Mouse (Mus musculus) lung, postnatal 0 days (tissue): ENCODE results near the gene Kmt2c. TPM values are rescaled to one million over a fixed set of nuclear protein-coding genes. Genes with fewer than 3 reads are reported as not detected.

ENCODE experiments used
- ATAC-seq: fragments of 200-750 bp; cut with Nextera tagmentation; 2 replicates; pipeline ENCODE4 v1.8.0; 2017; ENCODE audit warnings: moderate library complexity
- DNase-seq: peaks from one replicate; pipeline ENCODE4 v3.0.0-alpha.2; 2016; ENCODE audit warnings: low spot score
- H3K27ac ChIP-seq: fragments of 300-500 bp; sonication (generic); 2 replicates; pipeline ENCODE4 v1.5.1; 2014; ENCODE audit warnings: antibody characterized with exemption, mild to moderate bottlenecking, low read length, mixed read lengths
- H3K27me3 ChIP-seq: fragments of 300-500 bp; sonication (generic); replicated peaks from 2 replicates; pipeline ENCODE4 v1.6.1; 2014; ENCODE audit warnings: low read length, mixed read lengths; ENCODE audit not compliant: insufficient read depth
- H3K36me3 ChIP-seq: fragments of 300-500 bp; sonication (generic); 2 replicates; pipeline ENCODE4 v1.6.1; 2014; ENCODE audit warnings: low read length, mixed read lengths; ENCODE audit not compliant: insufficient read depth
- H3K4me1 ChIP-seq: fragments of 300-500 bp; sonication (generic); 2 replicates; pipeline ENCODE4 v1.6.1; 2014; ENCODE audit warnings: antibody characterized with exemption, low read depth, low read length, mixed read lengths; ENCODE audit not compliant: insufficient read depth
- H3K4me2 ChIP-seq: fragments of 300-500 bp; sonication (generic); replicated peaks from 2 replicates; pipeline ENCODE4 v1.6.1; 2014; ENCODE audit warnings: low read depth, mild to moderate bottlenecking, low read length, moderate library complexity, mixed read lengths
- H3K4me3 ChIP-seq: fragments of 300-500 bp; sonication (generic); 2 replicates; pipeline ENCODE4 v1.5.1; 2014; ENCODE audit warnings: low read depth, low read length
- H3K9ac ChIP-seq: fragments of 300-500 bp; sonication (generic); replicated peaks from 2 replicates; pipeline ENCODE4 v1.6.1; 2014; ENCODE audit warnings: low read depth, mild to moderate bottlenecking
- H3K9me3 ChIP-seq: fragments of 300-500 bp; sonication (generic); 2 replicates; pipeline ENCODE4 v1.6.1; 2016; ENCODE audit warnings: low read length, mixed read lengths
- CTCF ChIP-seq: IDR thresholded peaks from 2 replicates; pipeline ENCODE4 v1.5.1; 2016; ENCODE audit warnings: antibody characterized with exemption, mild to moderate bottlenecking
- EP300 ChIP-seq: IDR thresholded peaks from 2 replicates; pipeline ENCODE4 v1.6.1; 2016; ENCODE audit warnings: antibody characterized with exemption, mild to moderate bottlenecking, control low read depth
- WGBS: fragments of 180-500 bp; shearing (Covaris S2); extraction: QIAGEN DNeasy Blood & Tissue Kit; methylation state at CpG from one replicate; pipeline ENCODE4 v1.1.7; 2014; 5-methylcytosine and 5-hydroxymethylcytosine counted together
- polyA plus RNA-seq: library from polyadenylated mRNA; unstranded; fragments of >200 nt; fragmentation: Nextera tagmentation; extraction: Ambion mirVana; gene quantifications from 2 replicates; pipeline ENCODE4 v1.2.1, GENCODE M21; 2015

The Kmt2c gene
- polyA plus RNA-seq, 1 experiment from 2014 or later = 9.5 TPM

DNA sequence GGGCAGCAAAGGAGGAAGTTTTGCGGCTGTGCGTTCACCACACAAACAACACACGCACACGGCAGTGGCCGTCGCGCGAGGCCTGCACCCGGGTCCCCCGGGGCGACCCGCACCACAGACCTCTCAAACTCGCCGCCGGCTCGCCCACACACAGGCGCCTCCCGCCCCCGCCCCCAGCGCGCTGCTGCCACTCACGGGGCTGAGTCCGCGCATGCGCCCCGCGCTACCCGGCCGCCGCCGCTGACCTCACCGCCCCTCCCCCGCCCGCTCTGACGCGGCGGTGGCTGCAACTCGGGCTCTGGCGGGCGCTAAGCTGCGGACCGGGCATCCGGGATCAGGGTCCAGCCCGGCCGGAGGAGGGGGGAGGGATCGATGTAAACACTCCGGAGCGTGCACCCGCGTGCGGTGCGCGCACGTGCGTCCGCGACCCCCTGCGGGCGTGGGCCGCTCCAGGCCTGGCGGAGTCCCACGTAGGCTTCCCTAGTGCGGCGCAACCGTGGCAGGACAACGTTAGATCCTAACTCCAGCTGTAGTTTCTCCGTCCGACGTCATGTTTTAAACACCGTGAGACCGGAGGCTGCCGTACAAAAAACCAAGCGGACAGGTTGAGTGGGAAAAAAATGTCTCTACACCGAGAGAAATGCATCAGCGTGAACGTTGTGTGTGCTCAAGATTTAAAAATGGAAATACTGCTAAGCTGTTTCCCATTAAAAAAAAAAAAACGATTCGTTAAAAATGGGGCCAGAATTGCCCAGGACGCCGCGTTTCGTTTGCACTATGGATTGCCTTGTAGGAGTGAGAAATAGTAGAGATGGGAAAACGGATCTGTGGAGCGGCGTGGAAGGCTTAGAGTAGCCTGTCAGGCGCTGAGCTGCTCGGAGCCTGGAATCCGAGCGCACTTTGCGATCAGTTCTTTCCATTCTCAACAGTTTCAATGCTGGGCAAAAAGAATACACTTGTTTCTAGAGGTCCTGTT lies 1.1 kb upstream of the Kmt2c start:
- peak; percentile 98 for DNase-seq
- TF ChIP-seq EP300 (0 out of 2 replicates have a peak, but pooled peaks have one; percentile 8), CTCF (peak; percentile 30)
- peaks cover 4% of the 10 kb centered on the region; the same call in 1 of the 2 replicates for H3K4me1 ChIP-seq
- H3K4me3 ChIP-seq = peak overlapping the region; percentile 82
- peak overlapping the region; percentile 100 for H3K27ac ChIP-seq
- ATAC-seq = peak; percentile 83
- peak overlapping the region; percentile 95 for H3K9ac ChIP-seq
- H3K36me3 ChIP-seq = no peaks in the 10 kb centered on the region
- WGBS = under 1% methylated on average over 75 of the region's 90 CpGs
- H3K4me2 ChIP-seq = peak overlapping the region; percentile 77
- H3K27me3 ChIP-seq = no peaks in the 10 kb centered on the region
- no peaks in the 10 kb centered on the region for H3K9me3 ChIP-seq

DNA sequence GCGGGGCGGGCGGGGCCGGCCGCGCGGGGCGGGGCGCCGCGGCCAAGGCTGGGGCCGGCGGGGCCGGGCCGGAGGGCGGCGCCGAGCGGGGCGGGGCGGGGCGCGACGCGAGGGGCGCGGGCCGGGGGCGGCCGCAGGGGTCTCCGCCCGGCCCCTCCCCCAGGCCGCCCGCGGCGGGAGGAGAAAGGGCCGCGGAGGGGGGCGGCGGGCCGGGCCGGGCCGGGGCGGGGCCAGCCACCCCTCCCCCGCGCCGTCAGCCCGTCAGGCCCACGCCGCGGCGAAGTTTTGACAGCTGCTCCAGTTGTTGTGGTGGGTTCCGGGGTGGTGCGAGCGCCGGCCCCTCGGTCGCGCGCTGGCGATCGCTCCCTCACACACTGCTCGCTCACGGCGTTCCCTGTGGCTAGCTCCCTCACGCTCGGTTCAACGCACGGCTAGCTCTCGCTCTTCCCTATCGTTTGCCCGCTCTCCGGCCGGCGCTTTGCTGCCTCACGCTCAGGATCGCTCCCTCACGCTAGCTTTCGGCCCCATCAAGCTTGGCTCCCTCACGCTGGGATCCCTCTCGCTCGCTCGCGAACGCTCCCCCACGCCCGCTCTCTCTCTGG lies 339 bp upstream of the Kmt2c start:
- ATAC-seq (peak; percentile 83), DNase-seq (peak; percentile 91)
- peak overlapping the region; percentile 100 for H3K27ac ChIP-seq
- H3K9me3 ChIP-seq = no peaks in the 10 kb centered on the region
- TF ChIP-seq CTCF = no peak
- no peak for TF ChIP-seq EP300
- H3K27me3 ChIP-seq = no peaks in the 10 kb centered on the region
- WGBS = under 1% methylated on average over 22 of the region's 87 CpGs
- peak overlapping the region; percentile 95 for H3K9ac ChIP-seq
- peak overlapping the region; percentile 99 for H3K4me3 ChIP-seq
- no peaks in the 10 kb centered on the region for H3K36me3 ChIP-seq
- H3K4me2 ChIP-seq = peak overlapping the region; percentile 77
- H3K4me1 ChIP-seq = peaks cover 4% of the 10 kb centered on the region; the same call in 1 of the 2 replicates

DNA sequence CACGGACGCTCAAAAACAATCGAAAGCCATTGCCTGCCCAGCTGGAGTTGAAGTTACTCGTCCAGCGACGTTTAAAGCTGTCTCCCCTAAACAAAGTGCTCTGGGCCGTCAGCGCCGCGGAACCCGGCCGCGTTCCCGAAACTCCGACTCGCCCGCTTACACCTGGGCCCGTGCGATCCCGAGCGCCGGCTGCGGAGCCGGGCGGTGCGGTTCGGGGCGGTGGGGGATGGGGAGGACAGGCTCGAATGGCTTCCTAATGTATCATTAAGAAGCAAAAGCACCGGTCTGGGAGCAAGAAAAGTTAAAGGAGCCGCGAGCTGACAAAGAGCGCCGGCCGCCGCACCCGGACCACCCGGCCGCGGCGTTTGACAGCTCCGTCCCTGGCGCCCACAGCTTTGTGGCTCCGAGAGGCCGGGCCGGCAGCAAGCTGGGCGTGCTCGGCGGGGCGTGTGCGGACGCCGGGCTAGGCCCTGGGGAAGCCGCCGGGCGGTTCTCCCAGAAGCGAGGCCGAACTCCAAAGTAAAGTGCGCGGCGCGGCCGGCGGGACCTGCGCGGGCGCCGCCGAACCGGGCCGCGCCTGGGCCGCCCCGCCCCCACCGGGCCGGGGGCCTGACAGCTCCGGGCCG lies 750 bp downstream of the Kmt2c start:
- no peaks in the 10 kb centered on the region for H3K27me3 ChIP-seq
- no peaks in the 10 kb centered on the region for H3K36me3 ChIP-seq
- peak overlapping the region; percentile 100 for H3K27ac ChIP-seq
- no peaks in the 10 kb centered on the region for H3K9me3 ChIP-seq
- 4% methylated on average over 72 of the region's 78 CpGs for WGBS
- H3K9ac ChIP-seq = peak overlapping the region; percentile 95
- H3K4me3 ChIP-seq = peak overlapping the region; percentile 99
- peaks cover 4% of the 10 kb centered on the region; the same call in 1 of the 2 replicates for H3K4me1 ChIP-seq
- H3K4me2 ChIP-seq = peak overlapping the region; percentile 77
- TF ChIP-seq EP300 (no peak), CTCF (no peak)
- DNase-seq (peak; percentile 70), ATAC-seq (peak; percentile 19)

DNA sequence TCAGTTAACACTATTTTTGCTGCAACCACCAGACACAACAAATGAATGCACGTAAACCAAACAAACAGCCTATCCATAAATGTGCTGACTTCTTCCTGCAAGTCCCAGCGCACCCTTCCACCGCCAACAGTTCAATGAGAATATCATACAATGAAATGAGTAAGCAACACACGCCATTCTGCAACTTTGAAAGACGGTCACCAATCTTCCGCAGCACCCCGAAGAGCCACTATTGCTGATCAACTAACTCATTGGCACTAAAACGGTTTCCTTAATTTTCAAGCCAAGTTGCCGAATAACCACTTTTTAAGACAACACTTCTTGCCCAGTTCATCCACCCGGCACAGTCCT lies 1.2 kb downstream of the Kmt2c start:
- no peak for ATAC-seq
- peak overlapping the region; percentile 100 for H3K27ac ChIP-seq
- H3K9ac ChIP-seq = peak overlapping the region; percentile 95
- DNase-seq = peak; percentile 37
- H3K4me1 ChIP-seq = peaks cover 4% of the 10 kb centered on the region; the same call in 1 of the 2 replicates
- peak overlapping the region; percentile 99 for H3K4me3 ChIP-seq
- no peak for TF ChIP-seq CTCF
- no peak for TF ChIP-seq EP300
- WGBS = 0% methylated on average over 10 of the region's 10 CpGs
- no peaks in the 10 kb centered on the region for H3K27me3 ChIP-seq
- no peaks in the 10 kb centered on the region for H3K36me3 ChIP-seq
- H3K4me2 ChIP-seq = peak overlapping the region; percentile 77
- H3K9me3 ChIP-seq = no peaks in the 10 kb centered on the region

DNA sequence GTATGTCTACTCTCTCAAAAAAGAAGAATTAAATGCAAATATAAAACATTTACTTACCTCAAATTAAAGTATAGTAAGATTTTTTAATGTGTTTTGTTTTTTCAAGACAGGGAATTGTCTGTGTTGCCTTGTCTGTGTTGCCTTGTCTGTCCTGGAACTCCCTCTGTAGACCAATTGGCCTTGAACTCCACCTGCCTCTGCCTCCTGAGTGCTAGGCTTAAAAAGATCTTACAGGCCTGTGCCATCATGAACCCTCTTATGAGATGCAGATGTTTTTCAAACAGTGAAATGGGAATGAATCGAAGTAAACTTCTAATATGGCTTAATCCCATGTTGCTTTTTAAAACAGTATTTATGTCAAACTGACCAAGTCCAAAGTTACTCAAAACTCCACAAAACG lies 1.9 kb downstream of the Kmt2c start:
- DNase-seq (no peak), ATAC-seq (no peak)
- Histone ChIP-seq H3K36me3 (no peaks in the 10 kb centered on the region), H3K9ac (0 out of 2 replicates have a peak overlapping the region, but pooled peaks have one; percentile 95), H3K27me3 (no peaks in the 10 kb centered on the region), H3K4me2 (peak overlapping the region; percentile 77), H3K4me1 (peaks cover 4% of the 10 kb centered on the region; the same call in 1 of the 2 replicates), H3K9me3 (no peaks in the 10 kb centered on the region), H3K4me3 (peak overlapping the region; percentile 99), H3K27ac (peak overlapping the region; percentile 20; the same call in 1 of the 2 replicates)
- no peak for TF ChIP-seq CTCF
- no peak for TF ChIP-seq EP300
- WGBS = 46% methylated on average over 2 of the region's 2 CpGs

DNA sequence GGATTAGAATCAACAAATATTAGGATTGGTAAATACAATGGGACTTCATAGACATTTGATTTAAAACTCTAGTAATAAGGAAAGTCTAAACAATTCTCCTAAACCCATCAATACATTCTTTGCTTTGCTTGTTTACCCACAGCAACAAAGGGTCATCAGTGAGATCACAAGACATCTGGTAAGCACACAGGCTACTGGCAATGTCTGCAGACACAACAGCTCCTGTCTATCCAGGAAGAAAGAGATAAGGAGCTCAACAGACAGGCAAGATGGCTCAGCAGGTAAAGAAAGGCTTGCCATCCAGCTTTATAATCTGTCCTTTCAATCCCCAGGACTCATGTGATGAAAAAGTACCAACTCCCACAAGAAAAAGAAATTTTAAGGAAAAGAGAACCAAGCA lies 19.7 kb downstream of the Kmt2c start:
- Histone ChIP-seq H3K4me1 (no peaks in the 10 kb centered on the region), H3K36me3 (no peaks in the 10 kb centered on the region), H3K9me3 (no peaks in the 10 kb centered on the region), H3K4me3 (no peak overlapping the region), H3K9ac (no peak overlapping the region), H3K4me2 (no peak overlapping the region), H3K27ac (no peak overlapping the region), H3K27me3 (no peaks in the 10 kb centered on the region)
- DNase-seq (no peak), ATAC-seq (no peak)
- TF ChIP-seq EP300 = no peak
- TF ChIP-seq CTCF = no peak
